Comparison of ENCODE assay signal across 17 mouse cellular contexts in genomic region chr12:17401419-17401818, GRCm38 (mm10).
"Had no signal": no experiment of that assay in that cellular context is flagged by ENCODE, and none has a peak within 500 bp of the region (broad histone marks: within the 10 kb centered on the region; RNA-seq: fewer than 3 reads in every experiment).

No protein-coding gene starts in this region.

- H3K9ac ChIP-seq: liver, embryonic 13.5 days; liver, embryonic 15.5 days; liver, postnatal 0 days; midbrain, embryonic 13.5 days; midbrain, embryonic 15.5 days; neural tube, embryonic 12.5 days had no signal

- H3K4me2 ChIP-seq: liver, embryonic 11.5 days; liver, embryonic 13.5 days; liver, embryonic 15.5 days; midbrain, embryonic 11.5 days; midbrain, embryonic 13.5 days; midbrain, embryonic 15.5 days; neural tube, embryonic 12.5 days had no signal

- H3K27me3 ChIP-seq: liver, embryonic 13.5 days; liver, embryonic 15.5 days; megakaryocyte, embryonic 14.5 days; midbrain, embryonic 13.5 days; midbrain, embryonic 15.5 days; neural tube, embryonic 12.5 days had no signal

- H3K4me3 ChIP-seq: liver, embryonic 13.5 days; liver, embryonic 15.5 days; megakaryocyte, embryonic 14.5 days; midbrain, embryonic 13.5 days; midbrain, embryonic 15.5 days; neural tube, embryonic 12.5 days had no signal

- ATAC-seq: liver, postnatal 0 days; midbrain, embryonic 13.5 days; midbrain, embryonic 15.5 days had no signal

- H3K4me1 ChIP-seq: liver, embryonic 13.5 days; liver, embryonic 15.5 days; megakaryocyte, embryonic 14.5 days; midbrain, embryonic 13.5 days; midbrain, embryonic 15.5 days; neural tube, embryonic 12.5 days had no signal

- DNase-seq: liver; liver, embryonic 13.5 days; liver, postnatal 0 days; right cerebral cortex, postnatal 14 days; right cerebral cortex, postnatal 4 days; spleen, adult 18-20 months; thymus, adult 18-20 months; thymus, postnatal 14 days; thymus, postnatal 36 days had no signal

- H3K9me3 ChIP-seq: liver, embryonic 13.5 days; liver, embryonic 15.5 days; megakaryocyte, embryonic 14.5 days; midbrain, embryonic 13.5 days; midbrain, embryonic 15.5 days; neural tube, embryonic 12.5 days had no signal

- H3K27ac ChIP-seq: liver, embryonic 13.5 days; liver, embryonic 15.5 days; macrophage; midbrain, embryonic 13.5 days; midbrain, embryonic 15.5 days; neural tube, embryonic 12.5 days had no signal
